Mouse (Mus musculus) embryonic facial prominence, embryonic 10.5 days (tissue): Measurements from ENCODE around the gene Lrig2. TPM values are rescaled to one million over a fixed set of nuclear protein-coding genes. Genes with fewer than 3 reads are reported as not detected.

Experiments
- DNase-seq: peaks from one replicate; pipeline ENCODE4 v3.0.0-alpha.2; 2017; ENCODE audit warnings: low spot score
- H3K27ac ChIP-seq: fragments of 300-500 bp; sonication (generic); replicated peaks from 2 replicates; pipeline ENCODE4 v1.5.1; 2016; ENCODE audit warnings: mild to moderate bottlenecking
- H3K27me3 ChIP-seq: fragments of 300-500 bp; sonication (generic); replicated peaks from 2 replicates; pipeline ENCODE4 v1.6.1; 2016; ENCODE audit warnings: low read depth, mild to moderate bottlenecking; ENCODE audit not compliant: poor library complexity, severe bottlenecking
- H3K36me3 ChIP-seq: fragments of 300-500 bp; sonication (generic); replicated peaks from 2 replicates; pipeline ENCODE4 v1.6.1; 2016; ENCODE audit warnings: mild to moderate bottlenecking, moderate library complexity
- H3K4me1 ChIP-seq: fragments of 300-500 bp; sonication (generic); 2 replicates; pipeline ENCODE4 v1.6.1; 2016
- H3K4me3 ChIP-seq: fragments of 300-500 bp; sonication (generic); 2 replicates; pipeline ENCODE4 v1.5.1; 2016; ENCODE audit warnings: mild to moderate bottlenecking, moderate library complexity
- H3K9me3 ChIP-seq: fragments of 300-500 bp; sonication (generic); 2 replicates; pipeline ENCODE4 v1.6.1; 2016; ENCODE audit warnings: mild to moderate bottlenecking
- WGBS: fragments of 180-500 bp; shearing (Covaris S2); methylation state at CpG from one replicate; pipeline ENCODE4 v1.1.7; 2016; 5-methylcytosine and 5-hydroxymethylcytosine counted together
- polyA plus RNA-seq: library from polyadenylated mRNA; unstranded; fragments of >200 nt; fragmentation: Nextera tagmentation; extraction: Ambion mirVana; gene quantifications from 2 replicates; pipeline ENCODE4 v1.2.1, GENCODE M21; 2016

The Lrig2 gene
- polyA plus RNA-seq, 1 experiment from 2014 or later = 19.1 TPM

DNA sequence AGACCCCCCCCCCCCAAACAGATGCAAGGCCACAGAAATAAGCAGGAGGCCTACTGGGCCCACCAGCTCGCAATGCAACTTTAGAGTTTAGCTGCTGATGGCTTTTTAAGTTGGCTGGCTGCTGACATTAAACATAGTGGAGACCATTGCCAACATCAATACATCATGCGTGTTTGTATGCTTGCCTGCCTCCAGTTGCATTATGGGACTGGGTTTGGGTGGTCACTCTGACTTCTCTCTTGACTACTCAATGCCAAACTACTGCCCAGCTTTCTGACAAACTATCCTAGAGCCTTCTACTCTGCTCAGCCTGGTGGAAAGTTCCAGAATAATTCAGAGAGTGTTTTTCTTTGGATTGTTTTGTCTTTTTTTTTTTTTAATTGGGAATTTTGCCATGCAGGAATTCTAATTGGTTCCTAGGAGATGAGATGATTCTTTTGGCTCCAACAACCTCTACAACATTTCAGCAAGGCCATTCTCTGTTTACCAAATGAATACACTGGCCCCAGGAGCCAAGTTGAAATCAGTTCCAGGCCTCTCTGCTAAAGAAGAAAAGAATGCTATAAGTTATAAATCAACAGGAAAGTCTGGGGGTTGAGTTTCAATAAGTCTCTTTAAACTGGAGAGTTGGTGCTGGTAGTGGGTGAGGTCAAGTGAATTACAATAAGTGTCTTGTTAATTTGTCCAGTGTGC lies 161.3 kb downstream of the Lrig2 start:
- WGBS = 84% methylated on average over 2 of the region's 2 CpGs
- no peaks in the 10 kb centered on the region for H3K9me3 ChIP-seq
- no peak overlapping the region for H3K27ac ChIP-seq
- H3K4me1 ChIP-seq = peaks cover 19% of the 10 kb centered on the region
- no peak overlapping the region for H3K4me3 ChIP-seq
- H3K36me3 ChIP-seq = no peaks in the 10 kb centered on the region
- DNase-seq = no peak
- H3K27me3 ChIP-seq = 0 out of 2 replicates have a peak, but pooled peaks cover 4% of the 10 kb centered on the region

DNA sequence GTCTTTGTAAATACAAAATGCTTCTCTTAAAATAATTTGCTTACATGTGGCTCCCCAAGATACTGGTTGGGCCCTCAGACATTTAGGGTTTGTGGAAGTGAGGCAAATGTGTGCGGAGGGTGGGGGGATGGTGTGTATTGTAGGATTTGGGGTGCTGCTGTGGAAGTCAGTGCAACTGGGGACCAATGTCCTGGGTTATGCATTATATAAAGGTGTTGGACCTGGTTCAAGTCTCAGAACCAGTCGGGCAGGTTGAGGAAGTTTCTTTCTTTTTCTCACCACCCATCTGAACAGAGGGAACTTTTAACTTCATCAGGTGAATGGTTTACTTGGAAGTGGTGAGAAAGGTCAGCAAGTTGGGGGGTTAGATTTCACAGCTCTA lies 161.9 kb downstream of the Lrig2 start:
- Histone ChIP-seq H3K4me3 (no peak overlapping the region), H3K36me3 (no peaks in the 10 kb centered on the region), H3K4me1 (peaks cover 19% of the 10 kb centered on the region), H3K27ac (no peak overlapping the region), H3K27me3 (0 out of 2 replicates have a peak, but pooled peaks cover 4% of the 10 kb centered on the region), H3K9me3 (no peaks in the 10 kb centered on the region)
- 77% methylated on average over 2 of the region's 2 CpGs for WGBS
- no peak for DNase-seq

DNA sequence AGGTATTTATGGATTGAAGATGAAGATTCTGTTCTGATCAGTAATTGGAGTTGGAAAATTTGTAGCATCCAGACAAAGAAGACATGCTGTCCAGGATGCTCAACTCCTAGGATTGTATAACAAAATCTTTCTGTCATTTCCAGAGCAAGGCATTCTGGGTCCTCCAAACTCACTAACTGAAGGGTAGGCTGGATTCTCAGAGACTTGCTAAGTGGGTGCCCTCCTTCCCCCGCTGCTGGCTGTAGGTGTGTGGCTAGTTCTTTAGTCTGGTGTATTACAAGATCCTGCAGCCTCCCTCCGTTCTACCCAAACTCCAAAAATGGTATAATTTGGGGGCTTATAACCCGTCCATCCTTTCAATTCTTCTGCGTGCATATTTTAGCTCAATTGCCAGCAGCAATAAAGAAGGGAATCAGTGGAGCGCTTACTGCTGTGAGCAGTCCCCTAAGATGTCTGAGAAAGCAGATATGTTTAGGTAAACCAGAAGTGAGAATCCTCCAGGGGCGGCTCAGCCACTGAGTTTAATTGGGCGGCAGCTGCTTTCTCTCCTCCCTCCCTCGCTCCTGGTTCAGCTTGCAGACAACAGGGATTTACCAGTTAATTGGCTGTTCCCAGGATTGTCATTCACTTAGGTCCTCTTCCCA lies 162.4 kb downstream of the Lrig2 start:
- Histone ChIP-seq H3K4me3 (no peak overlapping the region), H3K9me3 (no peaks in the 10 kb centered on the region), H3K27me3 (0 out of 2 replicates have a peak, but pooled peaks cover 4% of the 10 kb centered on the region), H3K36me3 (no peaks in the 10 kb centered on the region), H3K27ac (no peak overlapping the region), H3K4me1 (peaks cover 19% of the 10 kb centered on the region)
- no peak for DNase-seq
- WGBS = 28% methylated on average over 8 of the region's 8 CpGs

Other genes starting within 250 kb of the Lrig2 start
- gene Slc16a1, start 126.8 kb upstream of the Lrig2 start, polyA plus RNA-seq = 45.9 and 49.6 TPM in 2 replicates